Mouse (Mus musculus) fibroblast of lung, adult 2 months (primary cell): ENCODE results near the gene Gzmc.
"Not testable (repeated sequence)": the region's sequence is repeated elsewhere in the genome, so short reads cannot be mapped to it uniquely, and the experiment has no call there.

Source experiments
- DNase-seq: peaks from one replicate; pipeline ENCODE4 v3.0.0-alpha.2; 2011; ENCODE audit warnings: low read depth

Gzmc gene

GRCm38 (mm10) chr14:56234556-56234955 lies at the start of gene Gzmc:
Gene Gzmc (minus strand): TSS chr14:56234656.
- no peak for DNase-seq

DNA sequence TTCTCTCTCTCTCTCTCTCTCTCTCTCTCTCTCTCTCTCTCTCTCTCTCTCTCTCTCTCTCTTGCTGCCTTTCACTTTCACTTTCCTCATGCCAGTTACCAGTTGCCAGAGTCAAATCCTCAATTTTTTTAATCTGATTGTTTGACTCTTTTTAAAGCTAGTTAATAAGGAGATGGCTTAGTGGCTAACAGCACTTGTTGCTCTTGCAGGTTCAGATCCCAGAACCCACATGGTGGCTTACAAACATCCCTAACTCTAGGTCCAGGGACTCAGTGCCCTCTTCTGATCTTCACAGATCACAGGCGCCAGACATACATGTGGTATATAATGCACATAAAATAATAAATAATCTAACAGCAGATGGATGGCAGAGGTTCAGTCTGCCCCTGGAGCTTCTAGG lies 49.4 kb upstream of the Gzmc start:
- DNase-seq: no peak

GRCm38 (mm10) chr14:56281090-56281489 lies 46.6 kb upstream of the Gzmc start:
- DNase-seq: no peak

DNA sequence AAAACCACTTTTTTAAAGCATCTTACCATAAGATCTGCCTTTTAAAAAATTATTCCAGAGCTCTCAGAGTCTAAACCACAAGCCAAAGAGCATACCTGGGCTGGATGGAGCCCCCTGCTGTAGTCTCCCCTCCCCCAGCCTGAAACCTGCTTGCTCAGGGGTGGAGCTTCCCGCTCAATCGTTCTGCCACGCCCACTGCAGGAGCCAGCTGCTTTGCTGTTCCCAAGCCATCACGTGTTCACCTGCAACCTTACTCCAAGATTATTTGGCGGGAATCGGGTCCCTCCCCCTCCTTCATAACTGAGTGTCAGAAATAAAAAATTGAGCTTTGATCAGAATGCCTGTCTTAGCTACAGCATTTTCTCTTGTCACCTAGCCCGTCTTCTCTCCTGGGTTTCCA lies 44.2 kb upstream of the Gzmc start:
- not testable (repeated sequence) for DNase-seq

DNA sequence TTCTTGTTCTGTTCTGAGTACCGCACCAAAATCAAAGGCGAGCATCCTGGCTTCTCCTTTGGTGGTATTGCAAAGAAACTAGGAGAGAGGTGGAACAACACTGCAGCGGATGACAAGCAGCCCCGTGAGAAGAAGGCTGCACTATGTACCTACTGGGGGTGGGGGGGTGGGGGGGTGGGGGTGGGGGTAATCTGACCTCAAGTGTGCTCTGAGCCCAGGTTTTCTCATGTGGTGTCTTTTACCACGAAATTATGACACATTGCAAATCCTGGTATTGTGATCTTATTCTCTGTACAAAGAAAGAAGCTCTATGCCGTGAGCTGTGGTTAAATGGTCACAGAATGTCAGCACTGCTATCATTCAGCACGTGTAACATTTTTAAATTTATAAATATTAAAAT lies 41.6 kb upstream of the Gzmc start:
- DNase-seq: not testable (repeated sequence)

- DNase-seq: no peak
Measured at GRCm38 (mm10) chr14:56266109-56266508, 31.7 kb upstream of the Gzmc start.

- DNase-seq: no peak
Measured at GRCm38 (mm10) chr14:56262153-56262552, 27.7 kb upstream of the Gzmc start, which contains the start of gene Gzmb. Gene Gzmb (minus strand): TSS chr14:56262260.

- no peak for DNase-seq
Measured at GRCm38 (mm10) chr14:56240409-56240808, 6.0 kb upstream of the Gzmc start.

- no peak for DNase-seq
Measured at GRCm38 (mm10) chr14:56211317-56211716, 23.1 kb downstream of the Gzmc start, which contains the start of gene Gzmf. Gene Gzmf (minus strand): TSS chr14:56211417.

DNA sequence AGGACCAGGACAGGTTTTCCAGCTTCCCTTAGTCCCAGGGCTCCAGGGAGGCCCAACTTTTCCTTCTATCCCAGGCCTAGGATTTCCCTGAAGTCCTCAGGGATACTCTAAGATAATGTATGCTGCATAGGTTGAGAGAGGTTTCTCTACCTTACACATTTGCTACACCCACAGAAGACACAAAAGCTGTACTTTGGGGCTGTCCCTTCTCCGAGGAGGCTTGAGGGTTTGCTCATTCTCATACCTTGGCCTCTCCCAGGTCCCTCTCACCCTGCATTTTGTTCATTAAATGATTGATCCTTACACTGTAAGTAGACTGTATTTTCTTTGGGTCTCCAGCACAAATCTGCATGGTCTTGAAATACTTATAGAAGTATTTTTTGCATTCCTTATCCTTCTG lies 28.8 kb downstream of the Gzmc start:
- DNase-seq: no peak

DNA sequence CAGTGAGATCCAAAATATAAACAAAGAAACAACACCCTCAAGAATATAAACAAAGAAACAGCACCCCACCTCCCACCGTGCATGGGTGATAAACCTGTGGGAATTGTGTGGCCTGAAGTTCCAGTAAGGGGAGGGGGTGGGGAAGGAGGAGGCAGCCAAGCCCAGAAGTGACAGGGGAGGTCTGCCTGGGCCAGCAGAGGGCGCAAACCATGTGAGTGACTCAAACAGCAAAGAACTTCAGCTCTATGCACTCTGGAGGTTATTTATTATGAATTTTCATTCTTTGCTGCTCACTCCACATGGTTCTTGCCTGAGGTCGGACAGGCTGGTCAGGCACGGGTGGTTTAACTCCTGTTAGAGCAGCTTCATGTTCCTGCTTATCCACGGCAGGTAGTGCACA lies 29.4 kb downstream of the Gzmc start:
- peak; percentile 9 for DNase-seq

GRCm38 (mm10) chr14:56203975-56204374 lies 30.5 kb downstream of the Gzmc start:
- peak; percentile 16 for DNase-seq

- DNase-seq: no peak
Measured at GRCm38 (mm10) chr14:56186946-56187345, 47.5 kb downstream of the Gzmc start.

- no peak for DNase-seq
Measured at GRCm38 (mm10) chr14:56186521-56186920, 47.9 kb downstream of the Gzmc start.
